In the genomic region with DNA sequence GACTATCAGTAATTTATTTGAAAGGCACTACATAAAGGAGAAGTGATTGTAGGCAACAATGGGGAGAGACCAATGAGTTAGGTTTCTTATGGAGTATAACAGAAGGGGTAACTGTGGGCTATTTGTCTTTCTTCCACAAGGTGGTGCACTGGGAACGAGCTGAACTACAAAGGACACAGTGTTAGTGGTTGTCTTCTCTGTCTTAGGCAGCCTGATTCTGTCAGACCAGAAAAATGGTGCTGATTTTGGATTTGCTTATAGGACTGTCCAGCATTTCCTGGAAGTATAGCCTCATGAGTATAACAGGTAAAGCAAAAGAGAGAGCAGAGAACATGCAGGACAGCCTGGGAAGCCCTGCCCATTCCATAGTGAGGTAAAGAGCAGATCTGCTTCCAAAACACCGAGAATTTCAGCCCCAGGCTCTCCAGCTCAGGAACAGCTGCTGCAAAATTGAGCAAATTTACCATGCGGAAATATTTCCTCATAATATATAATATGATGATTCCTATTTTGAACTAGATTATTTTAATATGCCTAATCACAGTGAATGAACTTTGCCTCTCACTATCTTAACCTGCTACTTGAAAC, we compare ENCODE assay signal across 8 mouse cellular contexts.
DNase-seq lines count a peak whose midpoint lies in the region; ATAC-seq and TF ChIP-seq lines count a peak whose summit lies in the region.

No protein-coding gene starts in this region.

- no peaks in the 10 kb centered on the region for H3K36me3 ChIP-seq in liver, embryonic 14.5 days (replicated peaks; ENCODE audit: control insufficient read depth, insufficient read depth, low read depth)
- H3K36me3 ChIP-seq in liver, embryonic 11.5 days (ENCODE audit: control insufficient read depth, insufficient read depth, low read length): no peaks in the 10 kb centered on the region
- no peaks in the 10 kb centered on the region for H3K36me3 ChIP-seq in kidney, embryonic 16.5 days (ENCODE audit: insufficient read depth, low read length)
- no peaks in the 10 kb centered on the region for H3K36me3 ChIP-seq in limb, embryonic 14.5 days (ENCODE audit: control insufficient read depth, insufficient read depth, low read length)

- TF ChIP-seq POLR2A in limb, embryonic 14.5 days (IDR thresholded peaks at IDR 0.05; ENCODE audit: borderline replicate concordance, extremely low read depth, insufficient read depth, insufficient read length): no peak

- H3K9me3 ChIP-seq in liver, embryonic 14.5 days (ENCODE audit: control insufficient read depth, low read length): no peaks in the 10 kb centered on the region
- no peaks in the 10 kb centered on the region for H3K9me3 ChIP-seq in liver, embryonic 11.5 days (ENCODE audit: control insufficient read depth, low read length)
- H3K9me3 ChIP-seq in kidney, embryonic 16.5 days (ENCODE audit: low read length): no peaks in the 10 kb centered on the region
- H3K9me3 ChIP-seq in limb, embryonic 14.5 days (ENCODE audit: control insufficient read depth, low read length): no peaks in the 10 kb centered on the region

- H3K9ac ChIP-seq in liver, embryonic 14.5 days (replicated peaks): no peak overlapping the region
- H3K9ac ChIP-seq in liver, embryonic 11.5 days (ENCODE audit: low read depth, low read length): no peak overlapping the region
- H3K9ac ChIP-seq in kidney, embryonic 16.5 days (replicated peaks; ENCODE audit: low read length): no peak overlapping the region
- no peak overlapping the region for H3K9ac ChIP-seq in limb, embryonic 14.5 days (ENCODE audit: low read depth, low read length, severe bottlenecking)

- no peak for TF ChIP-seq EP300 in liver, embryonic 14.5 days (IDR thresholded peaks at IDR 0.05; ENCODE audit: low read depth)

- TF ChIP-seq CTCF in liver, embryonic 14.5 days (IDR thresholded peaks at IDR 0.05; ENCODE audit: low read depth): peak; percentile 18; the same call in 1 of the 2 replicates

- no peaks in the 10 kb centered on the region for H3K4me1 ChIP-seq in liver, embryonic 14.5 days (replicated peaks; ENCODE audit: control insufficient read depth in 2 of 2, insufficient read depth in 2 of 2, low read length in 1 of 2)
- no peaks in the 10 kb centered on the region for H3K4me1 ChIP-seq in liver, embryonic 11.5 days (replicated peaks; ENCODE audit: control insufficient read depth, insufficient read depth, low read length)
- no peaks in the 10 kb centered on the region for H3K4me1 ChIP-seq in kidney, embryonic 16.5 days (ENCODE audit: insufficient read depth, low read length)
- no peaks in the 10 kb centered on the region for H3K4me1 ChIP-seq in limb, embryonic 14.5 days (ENCODE audit: control insufficient read depth, insufficient read depth, low read length)

- 31% methylated on average over 3 of the region's 3 CpGs for WGBS in liver, embryonic 14.5 days (ENCODE audit: insufficient replicate concordance)
- WGBS in liver, embryonic 11.5 days: 47% methylated on average over 3 of the region's 3 CpGs
- 44% methylated on average over 3 of the region's 3 CpGs for WGBS in kidney, embryonic 16.5 days
- 38% methylated on average over 3 of the region's 3 CpGs for WGBS in limb, embryonic 14.5 days

- H3K27ac ChIP-seq in liver, embryonic 14.5 days: no peak overlapping the region
- no peak overlapping the region for H3K27ac ChIP-seq in liver, embryonic 11.5 days (ENCODE audit: low read depth, low read length)
- H3K27ac ChIP-seq in kidney, embryonic 16.5 days (ENCODE audit: low read length): no peak overlapping the region
- no peak overlapping the region for H3K27ac ChIP-seq in limb, embryonic 14.5 days (replicated peaks; ENCODE audit: low read depth, low read length)

- no peak for ATAC-seq in liver, embryonic 14.5 days (ENCODE audit: insufficient read depth)
- ATAC-seq in liver, embryonic 11.5 days (replicated peaks; ENCODE audit: low FRiP score): no peak
- ATAC-seq in common myeloid progenitor, adult 5-6 weeks (replicated peaks; ENCODE audit: low read depth, poor library complexity, severe bottlenecking): 0 out of 2 replicates have a peak, but pooled peaks have one; percentile 56
- 0 out of 2 replicates have a peak, but pooled peaks have one; percentile 23 for ATAC-seq in kidney, embryonic 16.5 days (ENCODE audit: low FRiP score, low TSS enrichment)
- ATAC-seq in limb, embryonic 14.5 days (ENCODE audit: low FRiP score, low read depth): no peak

- no peak overlapping the region for H3K4me2 ChIP-seq in liver, embryonic 14.5 days (ENCODE audit: low read depth)
- no peak overlapping the region for H3K4me2 ChIP-seq in liver, embryonic 11.5 days
- no peak overlapping the region for H3K4me2 ChIP-seq in kidney, embryonic 16.5 days (replicated peaks; ENCODE audit: low read depth, low read length)
- no peak overlapping the region for H3K4me2 ChIP-seq in limb, embryonic 14.5 days (replicated peaks; ENCODE audit: low read depth, low read length, severe bottlenecking)

- H3K4me3 ChIP-seq in liver, embryonic 14.5 days (ENCODE audit: insufficient read depth in 1 of 2, low read depth in 2 of 2, low read length in 2 of 2): no peak overlapping the region
- H3K4me3 ChIP-seq in liver, embryonic 11.5 days (ENCODE audit: low read depth, low read length): no peak overlapping the region
- H3K4me3 ChIP-seq in kidney, embryonic 16.5 days (ENCODE audit: low read length): no peak overlapping the region
- H3K4me3 ChIP-seq in limb, embryonic 14.5 days (replicated peaks; ENCODE audit: low read length): no peak overlapping the region

- H3K27me3 ChIP-seq in liver, embryonic 14.5 days (ENCODE audit: control insufficient read depth, insufficient read depth, low read length): no peaks in the 10 kb centered on the region
- H3K27me3 ChIP-seq in liver, embryonic 11.5 days (replicated peaks; ENCODE audit: control insufficient read depth, insufficient read depth, low read length): no peaks in the 10 kb centered on the region
- no peaks in the 10 kb centered on the region for H3K27me3 ChIP-seq in kidney, embryonic 16.5 days (ENCODE audit: insufficient read depth, low read length)
- H3K27me3 ChIP-seq in limb, embryonic 14.5 days (ENCODE audit: control insufficient read depth, insufficient read depth, low read length): no peaks in the 10 kb centered on the region

- no peak for DNase-seq in liver, embryonic 14.5 days (ENCODE audit: low read depth in 3 of 3, low spot score in 3 of 3)
- no peak for DNase-seq in liver, embryonic 11.5 days (ENCODE audit: low spot score)
- DNase-seq in gastrocnemius, postnatal 4 days (ENCODE audit: low spot score in 2 of 2): peak; percentile 21 to 39
- peak; percentile 77 for DNase-seq in limb, embryonic 14.5 days (ENCODE audit: low spot score)
- peak; percentile 87 to 93 for DNase-seq in right cerebral cortex, adult 2 months (ENCODE audit: low spot score in 2 of 2)
- no peak for DNase-seq in natural killer cell, adult 2 months (ENCODE audit: low spot score in 2 of 2)

Comparison
In these comparisons a context has a peak if more than half of its experiments do, and no peak if none do; other contexts are left out.
1. ATAC-seq: peak in common myeloid progenitor, adult 5-6 weeks (single experiment) and kidney, embryonic 16.5 days (single experiment); none in liver, embryonic 14.5 days (single experiment), liver, embryonic 11.5 days (single experiment) and limb, embryonic 14.5 days (single experiment).
2. DNase-seq: peak in gastrocnemius, postnatal 4 days (2 of 2), limb, embryonic 14.5 days (single experiment) and right cerebral cortex, adult 2 months (2 of 2); none in liver, embryonic 14.5 days (0 of 3), liver, embryonic 11.5 days (single experiment) and natural killer cell, adult 2 months (0 of 2).